In the genomic region with DNA sequence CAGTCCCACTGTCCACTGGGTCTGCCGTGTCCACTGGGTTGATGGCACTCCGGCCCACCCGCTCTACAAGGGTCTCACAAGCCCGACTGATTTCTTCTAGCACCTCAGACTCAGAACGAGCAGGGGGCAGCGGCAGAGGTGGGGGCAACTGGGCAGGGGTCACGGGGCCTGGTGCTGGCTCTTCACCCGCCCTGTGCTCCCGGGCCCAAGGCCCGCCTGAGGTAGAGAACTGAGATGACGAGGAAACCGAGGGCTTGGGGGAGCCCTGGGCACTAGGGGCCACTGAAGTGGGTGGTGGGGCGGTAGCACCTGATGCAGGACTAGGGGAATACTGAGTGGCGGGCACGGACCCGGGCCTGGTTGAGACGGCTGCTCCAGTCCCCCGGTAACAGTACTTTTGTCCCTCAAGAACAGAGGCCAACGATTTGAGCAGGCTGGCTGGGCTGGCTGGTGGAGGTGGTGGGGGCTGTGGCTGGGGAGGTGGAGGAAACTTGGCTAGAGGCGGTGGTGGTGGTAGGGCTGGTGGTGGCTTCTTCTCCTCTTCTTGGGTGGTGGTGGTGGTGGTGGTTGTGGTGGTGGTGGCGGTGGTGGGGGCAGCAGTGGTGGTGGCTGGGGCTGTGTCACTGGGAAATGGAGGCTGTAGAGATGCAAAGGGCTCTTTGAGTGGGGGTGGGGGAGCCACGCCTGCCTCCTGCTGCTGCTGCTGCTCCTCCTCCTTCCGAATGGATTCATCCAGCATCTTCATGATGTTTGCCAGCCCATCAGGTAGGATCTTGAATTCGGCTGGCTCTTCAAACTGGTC, we compare ENCODE assay signal across 15 mouse cellular contexts. TPM values are rescaled to one million over a fixed set of nuclear protein-coding genes. Genes with fewer than 3 reads are reported as not detected.
DNase-seq lines count a peak whose midpoint lies in the region; ATAC-seq lines count a peak whose summit lies in the region.
"Had no signal": no experiment of that assay in that cellular context is flagged by ENCODE, and none has a peak within 500 bp of the region (broad histone marks: within the 10 kb centered on the region; RNA-seq: fewer than 3 reads in every experiment).

No protein-coding gene starts in this region.

- H3K36me3 ChIP-seq in limb, embryonic 10.5 days, result peaks cover 87% of the 10 kb centered on the region

- no peak for ATAC-seq in megakaryocyte progenitor cell, adult 5-6 weeks (replicated peaks; ENCODE audit: poor library complexity)
- ATAC-seq: inflammation-experienced regulatory T-cells, adult 6 months; liver, postnatal 0 days had no signal

- H3K9me3 ChIP-seq in limb, embryonic 10.5 days (replicated peaks), result no peaks in the 10 kb centered on the region
- H3K9me3 ChIP-seq: embryonic facial prominence, embryonic 15.5 days had no signal

- no peak overlapping the region for H3K27ac ChIP-seq in limb, embryonic 10.5 days
- H3K27ac ChIP-seq: embryonic facial prominence, embryonic 15.5 days had no signal

- 91% methylated on average over 24 of the region's 24 CpGs for WGBS in limb, embryonic 10.5 days

- peaks cover 46% of the 10 kb centered on the region for H3K4me1 ChIP-seq in limb, embryonic 10.5 days

- peaks cover 11% of the 10 kb centered on the region; the same call in 1 of the 2 replicates for H3K27me3 ChIP-seq in limb, embryonic 10.5 days (ENCODE audit: low read depth, poor library complexity, severe bottlenecking)
- H3K27me3 ChIP-seq: embryonic facial prominence, embryonic 15.5 days had no signal

- H3K4me3 ChIP-seq in limb, embryonic 10.5 days, result peak overlapping the region; percentile 21; the same call in 1 of the 2 replicates
- H3K4me3 ChIP-seq: embryonic facial prominence, embryonic 15.5 days had no signal

- peak; percentile 57 for DNase-seq in cerebellum, adult 11-12 months
- no peak for DNase-seq in cerebellum, adult 18-20 months
- DNase-seq in heart, adult 11 months, result peak; percentile 93
- DNase-seq in heart, postnatal 10 days, result no peak
- DNase-seq in ovary, adult 18-20 months (ENCODE audit: low spot score), result peak; percentile 10
- DNase-seq in ovary, postnatal 14 days (ENCODE audit: low spot score), result no peak
- no peak for DNase-seq in limb, embryonic 10.5 days (ENCODE audit: low spot score)
- DNase-seq: adrenal gland, postnatal 10 days; embryo, embryonic 11 days; kidney, adult 2 months; left cerebral cortex, postnatal 4 days; liver, postnatal 0 days had no signal

- intact Hi-C loops in heart, postnatal 10 days (cut with DNase I), result no loop called here

RNA-seq across cellular contexts. Expression of gene Tmem88, which starts 6.8 kb away (rescaled TPM):
- total RNA-seq in heart, postnatal 10 days (2021), result 10 to 100 TPM; 53.3 to 54.0 TPM
- polyA plus RNA-seq in limb, embryonic 10.5 days (2016; fragmentation: Nextera tagmentation; extraction: Ambion mirVana), result 23.0 and 24.7 TPM in 2 replicates
- total RNA-seq in megakaryocyte progenitor cell, adult 5-6 weeks (2015), result 0.07 and 0.42 TPM in 2 replicates
- total RNA-seq in megakaryocyte progenitor cell, adult 5-6 weeks (2017), result 0.12 TPM in 1 of 2 replicates, not detected in the other

RNA-seq across cellular contexts. Expression of gene Kdm6b, which starts 8.7 kb away (rescaled TPM):
- total RNA-seq in heart, postnatal 10 days (2021), result 10 to 100 TPM; 48.3 to 52.2 TPM
- 36.6 and 40.8 TPM in 2 replicates for polyA plus RNA-seq in limb, embryonic 10.5 days (2016; fragmentation: Nextera tagmentation; extraction: Ambion mirVana)
- 10.4 and 11.7 TPM in 2 replicates for total RNA-seq in megakaryocyte progenitor cell, adult 5-6 weeks (2015)
- total RNA-seq in megakaryocyte progenitor cell, adult 5-6 weeks (2017), result 1.8 and 2.9 TPM in 2 replicates

RNA-seq across cellular contexts. Expression of gene Cyb5d1, which starts 9.4 kb away (rescaled TPM):
- 10 to 100 TPM; 27.5 to 30.2 TPM for total RNA-seq in heart, postnatal 10 days (2021)
- polyA plus RNA-seq in limb, embryonic 10.5 days (2016; fragmentation: Nextera tagmentation; extraction: Ambion mirVana), result 45.2 and 51.6 TPM in 2 replicates
- total RNA-seq in megakaryocyte progenitor cell, adult 5-6 weeks (2015), result 15.4 and 16.6 TPM in 2 replicates
- total RNA-seq in megakaryocyte progenitor cell, adult 5-6 weeks (2017), result 34.2 and 50.3 TPM in 2 replicates

RNA-seq across cellular contexts. Expression of gene Naa38, which starts 9.5 kb away (rescaled TPM):
- 10 to 100 TPM; 94.1 to 95.0 TPM for total RNA-seq in heart, postnatal 10 days (2021)
- 140 and 151 TPM in 2 replicates for polyA plus RNA-seq in limb, embryonic 10.5 days (2016; fragmentation: Nextera tagmentation; extraction: Ambion mirVana)
- total RNA-seq in megakaryocyte progenitor cell, adult 5-6 weeks (2015), result 114 and 125 TPM in 2 replicates
- 146 and 205 TPM in 2 replicates for total RNA-seq in megakaryocyte progenitor cell, adult 5-6 weeks (2017)

RNA-seq across cellular contexts. Expression of gene Chd3, which starts 35.6 kb away (rescaled TPM):
- 10 to 100 TPM; 62.0 to 66.7 TPM for total RNA-seq in heart, postnatal 10 days (2021)
- 35.1 and 70.5 TPM in 2 replicates for polyA plus RNA-seq in limb, embryonic 10.5 days (2016; fragmentation: Nextera tagmentation; extraction: Ambion mirVana)
- total RNA-seq in megakaryocyte progenitor cell, adult 5-6 weeks (2015), result 17.0 and 22.4 TPM in 2 replicates
- total RNA-seq in megakaryocyte progenitor cell, adult 5-6 weeks (2017), result 19.9 and 38.2 TPM in 2 replicates

Comparison
In these comparisons a context has a peak if more than half of its experiments do, and no peak if none do; other contexts are left out.
1. DNase-seq: peak in cerebellum, adult 11-12 months (single experiment), heart, adult 11 months (single experiment) and ovary, adult 18-20 months (single experiment); none in cerebellum, adult 18-20 months (0 of 2), heart, postnatal 10 days (0 of 2), ovary, postnatal 14 days (single experiment) and limb, embryonic 10.5 days (single experiment).
2. RNA of gene Tmem88, which starts 6.8 kb away (total RNA-seq): 53.3 to 54.0 TPM in heart, postnatal 10 days; 0.07 to 0.42 TPM in megakaryocyte progenitor cell, adult 5-6 weeks; every median in the first group is over 10 times any median in the second.